14 mouse cellular contexts compared by ENCODE assay signal in genomic region chr8:93814266-93814665, GRCm38 (mm10). TPM values are rescaled to one million over a fixed set of nuclear protein-coding genes. Genes with fewer than 3 reads are reported as not detected.
DNase-seq lines count a peak whose midpoint lies in the region; ATAC-seq and TF ChIP-seq lines count a peak whose summit lies in the region.
"Had no signal": no experiment of that assay in that cellular context is flagged by ENCODE, and none has a peak within 500 bp of the region (broad histone marks: within the 10 kb centered on the region; RNA-seq: fewer than 3 reads in every experiment).

No protein-coding gene starts in this region.

- H3K4me1 ChIP-seq in cerebellum, adult 2 months (ENCODE audit: control insufficient read depth, insufficient read depth, low read length): peaks cover 19% of the 10 kb centered on the region
- H3K4me1 ChIP-seq in testis, adult 2 months (ENCODE audit: control insufficient read depth, insufficient read depth, low read length): peaks cover 19% of the 10 kb centered on the region
- H3K4me1 ChIP-seq in limb, embryonic 13.5 days: peaks cover 31% of the 10 kb centered on the region

- peak in 1 of 2 experiments; percentile 67 for DNase-seq in cerebellum, adult 2 months
- no peak for DNase-seq in cerebellum, adult 11 months
- no peak for DNase-seq in testis, postnatal 14 days (ENCODE audit: low spot score)
- no peak for DNase-seq in urinary bladder, postnatal 4 days (ENCODE audit: low spot score in 2 of 2)
- no peak for DNase-seq in spleen, adult 12 weeks (ENCODE audit: low spot score)
- DNase-seq in heart, postnatal 36 days: no peak
- DNase-seq: heart, postnatal 14 days; kidney, adult 9 months; liver; lung, postnatal 36 days; thymus, postnatal 14 days had no signal

- H3K36me3 ChIP-seq in testis, adult 2 months (ENCODE audit: control insufficient read depth, insufficient read depth, low read length): peaks cover 1% of the 10 kb centered on the region
- H3K36me3 ChIP-seq in limb, embryonic 13.5 days: no peaks in the 10 kb centered on the region

- no peaks in the 10 kb centered on the region for H3K9me3 ChIP-seq in limb, embryonic 13.5 days

- 6% methylated on average over 6 of the region's 6 CpGs for WGBS in cerebellum, adult 2 months
- 37% methylated on average over 6 of the region's 6 CpGs for WGBS in limb, embryonic 13.5 days

- H3K27ac ChIP-seq in cerebellum, adult 2 months (ENCODE audit: insufficient read depth, low read length): peak overlapping the region; percentile 51
- peak overlapping the region; percentile 68 for H3K27ac ChIP-seq in testis, adult 2 months (ENCODE audit: control insufficient read depth, insufficient read depth, low read depth, low read length)
- H3K27ac ChIP-seq in limb, embryonic 13.5 days: no peak overlapping the region

- intact Hi-C loops in heart, postnatal 36 days (cut with DNase I): loop anchor here (5.0 kb wide), 1 partner anchor 198 kb away; the partner anchor contains the start of gene Amfr

- H3K4me2 ChIP-seq in limb, embryonic 13.5 days (replicated peaks): no peak overlapping the region

- TF ChIP-seq POLR2A in cerebellum, adult 2 months (IDR thresholded peaks at IDR 0.05; ENCODE audit: borderline replicate concordance, insufficient read depth, low read length): 0 out of 2 replicates have a peak, but pooled peaks have one; percentile 10
- no peak for TF ChIP-seq POLR2A in testis, adult 2 months (IDR thresholded peaks at IDR 0.05; ENCODE audit: control insufficient read depth, low read depth, low read length)

- no peak for ATAC-seq in limb, embryonic 13.5 days (ENCODE audit: low FRiP score, low read depth)

- H3K4me3 ChIP-seq in cerebellum, adult 2 months (replicated peaks; ENCODE audit: insufficient read depth, low read depth, low read length): peak overlapping the region; percentile 37
- H3K4me3 ChIP-seq in testis, adult 2 months (ENCODE audit: control insufficient read depth, low read depth, low read length): peak overlapping the region; percentile 54
- H3K4me3 ChIP-seq in limb, embryonic 13.5 days: no peak overlapping the region

- TF ChIP-seq CTCF in cerebellum, adult 2 months (IDR thresholded peaks at IDR 0.05; ENCODE audit: borderline replicate concordance, insufficient read depth, low read depth, low read length): no peak
- no peak for TF ChIP-seq CTCF in testis, adult 2 months (IDR thresholded peaks at IDR 0.05; ENCODE audit: control insufficient read depth, insufficient read depth, insufficient replicate concordance, low read depth, low read length)

- H3K9ac ChIP-seq in limb, embryonic 13.5 days: peak overlapping the region; percentile 19; the same call in 1 of the 2 replicates

- H3K27me3 ChIP-seq in cerebellum, adult 2 months (ENCODE audit: control insufficient read depth, insufficient read depth, low read length): no peaks in the 10 kb centered on the region
- no peaks in the 10 kb centered on the region for H3K27me3 ChIP-seq in testis, adult 2 months (ENCODE audit: control insufficient read depth, insufficient read depth, low read length)
- peaks cover 41% of the 10 kb centered on the region for H3K27me3 ChIP-seq in limb, embryonic 13.5 days

RNA-seq across cellular contexts. Expression of gene Gnao1, which starts 4.5 kb away (rescaled TPM):
- 345 and 365 TPM in 2 replicates for polyA plus RNA-seq in cerebellum, adult 2 months (2012; rRNA removed)
- polyA plus RNA-seq in testis, adult 2 months (2012; rRNA removed): 27.0 and 28.4 TPM in 2 replicates
- polyA plus RNA-seq in limb, embryonic 13.5 days (2015; fragmentation: Nextera tagmentation; extraction: Ambion mirVana): 2.8 and 4.3 TPM in 2 replicates
- total RNA-seq in heart, postnatal 36 days (2021): 10 to 100 TPM; 26.6 to 27.0 TPM
- total RNA-seq: MEL had no signal

Comparison
In these comparisons a context has a peak if more than half of its experiments do, and no peak if none do; other contexts are left out.
1. RNA of gene Gnao1, which starts 4.5 kb away (polyA plus RNA-seq): 345 to 365 TPM in cerebellum, adult 2 months; 27.0 to 28.4 TPM in testis, adult 2 months and 2.8 to 4.3 TPM in limb, embryonic 13.5 days; every median in the first group is over 10 times any median in the second.